Mouse (Mus musculus) stomach, postnatal 0 days (tissue): ENCODE data around the gene Frg2f1.

Source experiments
- CTCF ChIP-seq: IDR thresholded peaks from 2 replicates; pipeline ENCODE4 v1.5.1; 2016; ENCODE audit warnings: antibody characterized with exemption, low read depth, mild to moderate bottlenecking, moderate library complexity
- EP300 ChIP-seq: optimal IDR thresholded peaks from 2 replicates; pipeline ENCODE3; 2016; ENCODE audit warnings: antibody characterized with exemption

DNA sequence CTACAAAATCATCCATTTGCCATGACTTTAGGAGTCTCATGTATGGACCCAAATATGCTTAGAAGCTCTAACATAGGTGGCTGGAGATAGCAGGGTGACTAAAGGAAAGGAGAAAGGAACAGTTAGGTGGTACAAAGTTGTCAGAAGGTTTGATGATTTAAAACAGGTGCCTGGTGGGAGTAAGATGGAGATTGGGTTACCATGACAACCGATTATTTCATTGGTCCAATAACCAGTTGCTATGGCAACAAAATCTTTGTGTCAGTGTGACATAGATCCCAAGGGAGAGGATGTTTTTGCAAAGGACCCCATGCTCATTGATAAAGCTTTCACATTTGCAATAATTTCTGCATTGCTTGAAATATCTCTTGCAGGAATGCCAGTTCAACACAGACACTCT lies 15.3 kb downstream of the Frg2f1 start:
- no peak for TF ChIP-seq EP300
- TF ChIP-seq CTCF, result no peak
